Mouse (Mus musculus): ENCODE results near the gene Glipr2. TPM values are rescaled to one million over a fixed set of nuclear protein-coding genes. Genes with fewer than 3 reads are reported as not detected.
A peak's percentile ranks its signal among the peaks of the same experiment; 100 is the strongest.

The Glipr2 gene
- polyA plus RNA-seq, 1 experiment from 2014 or later, result 77.4 TPM

- 61% methylated on average over 3 of the region's 3 CpGs for WGBS
Measured at GRCm38 (mm10) chr4:44004623-44005409, 47.6 kb downstream of the Glipr2 start.

GRCm38 (mm10) chr4:44010176-44010575 lies 53.0 kb downstream of the Glipr2 start:
- Histone ChIP-seq H3K4me3 (ENCODE audit: low read depth, low read length) (no peak overlapping the region), H3K27me3 (ENCODE audit: insufficient read depth, low read length) (no peaks in the 10 kb centered on the region), H3K27ac (ENCODE audit: low read depth) (no peak overlapping the region), H3K36me3 (ENCODE audit: insufficient read depth) (0 out of 2 replicates have a peak, but pooled peaks cover 2% of the 10 kb centered on the region), H3K9ac (no peak overlapping the region), H3K4me2 (no peak overlapping the region), H3K4me1 (ENCODE audit: insufficient read depth) (peaks cover 6% of the 10 kb centered on the region; the same call in 1 of the 2 replicates), H3K9me3 (ENCODE audit: low read depth, low read length) (no peaks in the 10 kb centered on the region)
- no peak for ATAC-seq (ENCODE audit: insufficient read depth)
- no peak for TF ChIP-seq CTCF (IDR thresholded peaks at IDR 0.05; ENCODE audit: low read depth)
- no peak for DNase-seq
- 85% methylated on average over 1 of the region's 1 CpGs for WGBS

More at GRCm38 (mm10) chr4:44004623-44005409, 47.6 kb downstream of the Glipr2 start:
- Histone ChIP-seq H3K4me1 (ENCODE audit: insufficient read depth) (no peaks in the 10 kb centered on the region), H3K27me3 (ENCODE audit: insufficient read depth, low read length) (no peaks in the 10 kb centered on the region), H3K36me3 (ENCODE audit: insufficient read depth) (no peaks in the 10 kb centered on the region), H3K9me3 (ENCODE audit: low read depth, low read length) (no peaks in the 10 kb centered on the region), H3K4me2 (no peak overlapping the region), H3K27ac (ENCODE audit: low read depth) (no peak overlapping the region), H3K9ac (no peak overlapping the region), H3K4me3 (ENCODE audit: low read depth, low read length) (no peak overlapping the region)
- no peak for TF ChIP-seq CTCF (IDR thresholded peaks at IDR 0.05; ENCODE audit: low read depth)
- ATAC-seq (ENCODE audit: insufficient read depth) (no peak), DNase-seq (no peak)

- ATAC-seq (ENCODE audit: insufficient read depth), result no peak
- no peak overlapping the region for H3K4me2 ChIP-seq
- peaks cover 6% of the 10 kb centered on the region; the same call in 1 of the 2 replicates for H3K4me1 ChIP-seq (ENCODE audit: insufficient read depth)
- H3K36me3 ChIP-seq (ENCODE audit: insufficient read depth), result peaks cover 5% of the 10 kb centered on the region; the same call in 1 of the 2 replicates
- DNase-seq, result no peak
- no peaks in the 10 kb centered on the region for H3K27me3 ChIP-seq (ENCODE audit: insufficient read depth, low read length)
- 47% methylated on average over 2 of the region's 2 CpGs for WGBS
- H3K4me3 ChIP-seq (ENCODE audit: low read depth, low read length), result no peak overlapping the region
- H3K9ac ChIP-seq, result no peak overlapping the region
- no peak for TF ChIP-seq CTCF (IDR thresholded peaks at IDR 0.05; ENCODE audit: low read depth)
- no peak overlapping the region for H3K27ac ChIP-seq (ENCODE audit: low read depth)
- no peaks in the 10 kb centered on the region for H3K9me3 ChIP-seq (ENCODE audit: low read depth, low read length)
Measured at GRCm38 (mm10) chr4:44010893-44011292, 53.7 kb downstream of the Glipr2 start.

GRCm38 (mm10) chr4:44011799-44012198 lies 54.6 kb downstream of the Glipr2 start:
- Histone ChIP-seq H3K9me3 (ENCODE audit: low read depth, low read length) (no peaks in the 10 kb centered on the region), H3K36me3 (ENCODE audit: insufficient read depth) (peaks cover 5% of the 10 kb centered on the region; the same call in 1 of the 2 replicates), H3K4me1 (ENCODE audit: insufficient read depth) (peaks cover 6% of the 10 kb centered on the region; the same call in 1 of the 2 replicates), H3K4me3 (ENCODE audit: low read depth, low read length) (peak overlapping the region; percentile 100), H3K9ac (peak overlapping the region; percentile 94), H3K27me3 (ENCODE audit: insufficient read depth, low read length) (no peaks in the 10 kb centered on the region), H3K27ac (ENCODE audit: low read depth) (peak overlapping the region; percentile 67), H3K4me2 (peak overlapping the region; percentile 89)
- no peak for TF ChIP-seq CTCF (IDR thresholded peaks at IDR 0.05; ENCODE audit: low read depth)
- no peak for DNase-seq
- 74% methylated on average over 3 of the region's 3 CpGs for WGBS
- ATAC-seq (ENCODE audit: insufficient read depth), result no peak

- DNase-seq (peak; percentile 96), ATAC-seq (ENCODE audit: insufficient read depth) (peak; percentile 98)
- Histone ChIP-seq H3K9ac (peak overlapping the region; percentile 94), H3K27ac (ENCODE audit: low read depth) (peak overlapping the region; percentile 67), H3K27me3 (ENCODE audit: insufficient read depth, low read length) (no peaks in the 10 kb centered on the region), H3K4me2 (peak overlapping the region; percentile 89), H3K36me3 (ENCODE audit: insufficient read depth) (peaks cover 5% of the 10 kb centered on the region; the same call in 1 of the 2 replicates), H3K4me1 (ENCODE audit: insufficient read depth) (peaks cover 6% of the 10 kb centered on the region; the same call in 1 of the 2 replicates), H3K4me3 (ENCODE audit: low read depth, low read length) (peak overlapping the region; percentile 100), H3K9me3 (ENCODE audit: low read depth, low read length) (no peaks in the 10 kb centered on the region)
- WGBS, result under 1% methylated on average over 77 of the region's 77 CpGs
- no peak for TF ChIP-seq CTCF (IDR thresholded peaks at IDR 0.05; ENCODE audit: low read depth)
Measured at GRCm38 (mm10) chr4:44012376-44013367, 55.5 kb downstream of the Glipr2 start.

- peaks cover 6% of the 10 kb centered on the region; the same call in 1 of the 2 replicates for H3K4me1 ChIP-seq (ENCODE audit: insufficient read depth)
- H3K9ac ChIP-seq, result peak overlapping the region; percentile 94
- H3K9me3 ChIP-seq (ENCODE audit: low read depth, low read length), result no peaks in the 10 kb centered on the region
- H3K36me3 ChIP-seq (ENCODE audit: insufficient read depth), result peaks cover 5% of the 10 kb centered on the region; the same call in 1 of the 2 replicates
- no peak for TF ChIP-seq CTCF (IDR thresholded peaks at IDR 0.05; ENCODE audit: low read depth)
- H3K4me2 ChIP-seq, result peak overlapping the region; percentile 89
- ATAC-seq (ENCODE audit: insufficient read depth) (no peak), DNase-seq (peak; percentile 3)
- H3K27ac ChIP-seq (ENCODE audit: low read depth), result no peak overlapping the region
- H3K27me3 ChIP-seq (ENCODE audit: insufficient read depth, low read length), result no peaks in the 10 kb centered on the region
- WGBS, result 21% methylated on average over 11 of the region's 11 CpGs
- peak overlapping the region; percentile 100 for H3K4me3 ChIP-seq (ENCODE audit: low read depth, low read length)
Measured at GRCm38 (mm10) chr4:44013391-44014070, 56.3 kb downstream of the Glipr2 start.
